ENCODE assay signal across 7 mouse cellular contexts in the genomic region with DNA sequence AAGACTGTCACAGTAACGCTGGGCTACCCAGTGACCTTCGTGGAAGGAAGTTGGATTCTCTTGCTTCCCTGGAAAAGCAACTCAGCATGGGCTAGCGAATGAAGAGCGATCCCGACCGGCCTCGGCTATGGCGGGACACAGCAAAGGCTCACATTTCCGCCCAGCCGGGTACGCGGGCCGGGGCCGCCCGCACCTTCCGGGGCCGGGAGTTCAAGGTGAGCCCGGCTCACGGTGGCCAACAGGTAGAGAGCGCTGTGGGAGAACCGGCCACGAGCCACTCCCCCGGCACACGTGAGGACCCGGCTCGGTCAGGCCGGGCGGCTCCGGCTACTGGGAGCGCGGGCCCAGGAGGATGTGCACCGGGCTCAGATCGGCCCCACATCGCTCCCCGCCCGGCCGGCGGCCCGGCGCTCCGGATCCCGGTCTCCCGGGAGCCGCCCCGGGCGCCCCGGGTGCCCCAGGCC. TPM values are rescaled to one million over a fixed set of nuclear protein-coding genes. Genes with fewer than 3 reads are reported as not detected.
DNase-seq lines count a peak whose midpoint lies in the region; ATAC-seq and TF ChIP-seq lines count a peak whose summit lies in the region.

No protein-coding gene starts in this region.

- peaks cover 14% of the 10 kb centered on the region for H3K79me3 ChIP-seq in C2C12 (ENCODE audit: low read depth)

- 2% methylated on average over 14 of the region's 47 CpGs for WGBS in embryonic facial prominence, embryonic 14.5 days
- under 1% methylated on average over 35 of the region's 47 CpGs for WGBS in hindbrain, embryonic 13.5 days
- WGBS in limb, embryonic 14.5 days: under 1% methylated on average over 30 of the region's 47 CpGs
- WGBS in midbrain, embryonic 16.5 days: under 1% methylated on average over 33 of the region's 47 CpGs

- H3K27me3 ChIP-seq in C2C12 (ENCODE audit: control insufficient read depth, insufficient read depth, insufficient read length) (no peaks in the 10 kb centered on the region), E14TG2a.4 (ENCODE audit: insufficient read depth, low read length) (no peaks in the 10 kb centered on the region)
- no peaks in the 10 kb centered on the region for H3K27me3 ChIP-seq in embryonic facial prominence, embryonic 14.5 days (replicated peaks; ENCODE audit: control insufficient read depth, insufficient read depth, low read length)
- H3K27me3 ChIP-seq in hindbrain, embryonic 13.5 days: 0 out of 2 replicates have a peak, but pooled peaks cover 12% of the 10 kb centered on the region
- H3K27me3 ChIP-seq in limb, embryonic 14.5 days (ENCODE audit: control insufficient read depth, insufficient read depth, low read length): no peaks in the 10 kb centered on the region
- no peaks in the 10 kb centered on the region; the same call in 1 of the 2 replicates for H3K27me3 ChIP-seq in midbrain, embryonic 16.5 days (ENCODE audit: control insufficient read depth, insufficient read depth, low read depth, low read length)

- peaks cover 41% of the 10 kb centered on the region for H3K79me2 ChIP-seq in C2C12 (ENCODE audit: control insufficient read depth, insufficient read depth)

- H3K4me3 ChIP-seq in C2C12 (ENCODE audit: insufficient read depth, poor library complexity, severe bottlenecking) (peak overlapping the region; percentile 51), E14TG2a.4 (replicated peaks; ENCODE audit: low read length) (peak overlapping the region; percentile 87)
- peak overlapping the region; percentile 80 for H3K4me3 ChIP-seq in embryonic facial prominence, embryonic 14.5 days (ENCODE audit: low read depth, low read length)
- H3K4me3 ChIP-seq in hindbrain, embryonic 13.5 days: peak overlapping the region; percentile 86
- H3K4me3 ChIP-seq in limb, embryonic 14.5 days (replicated peaks; ENCODE audit: low read length): peak overlapping the region; percentile 69
- peak overlapping the region; percentile 88 for H3K4me3 ChIP-seq in midbrain, embryonic 16.5 days (ENCODE audit: low read depth, low read length)

- peak overlapping the region; percentile 89 for H3ac ChIP-seq in C2C12 (ENCODE audit: control insufficient read depth, insufficient read length, low read depth)

- H3K36me3 ChIP-seq in C2C12 (ENCODE audit: control insufficient read depth, insufficient read depth) (no peaks in the 10 kb centered on the region), E14TG2a.4 (ENCODE audit: insufficient read depth, low read length) (peaks cover 6% of the 10 kb centered on the region; the same call in 1 of the 2 replicates)
- no peaks in the 10 kb centered on the region for H3K36me3 ChIP-seq in embryonic facial prominence, embryonic 14.5 days (ENCODE audit: control insufficient read depth, insufficient read depth, low read length)
- no peaks in the 10 kb centered on the region for H3K36me3 ChIP-seq in hindbrain, embryonic 13.5 days
- no peaks in the 10 kb centered on the region for H3K36me3 ChIP-seq in limb, embryonic 14.5 days (ENCODE audit: control insufficient read depth, insufficient read depth, low read length)
- no peaks in the 10 kb centered on the region for H3K36me3 ChIP-seq in midbrain, embryonic 16.5 days (ENCODE audit: control insufficient read depth, insufficient read depth, low read length)

- H3K27ac ChIP-seq in embryonic facial prominence, embryonic 14.5 days (replicated peaks; ENCODE audit: low read depth, low read length): peak overlapping the region; percentile 92
- H3K27ac ChIP-seq in hindbrain, embryonic 13.5 days: peak overlapping the region; percentile 75
- peak overlapping the region; percentile 89 for H3K27ac ChIP-seq in limb, embryonic 14.5 days (replicated peaks; ENCODE audit: low read depth, low read length)
- H3K27ac ChIP-seq in midbrain, embryonic 16.5 days (ENCODE audit: low read length): peak overlapping the region; percentile 80

- ATAC-seq in embryonic facial prominence, embryonic 14.5 days (ENCODE audit: low read depth): peak; percentile 60
- peak; percentile 70 for ATAC-seq in hindbrain, embryonic 13.5 days (ENCODE audit: low FRiP score)
- peak; percentile 6; the same call in 1 of the 2 replicates for ATAC-seq in limb, embryonic 14.5 days (ENCODE audit: low FRiP score, low read depth)
- peak; percentile 64 for ATAC-seq in midbrain, embryonic 16.5 days

- TF ChIP-seq CTCF in C2C12 (IDR thresholded peaks at IDR 0.05; ENCODE audit: control insufficient read depth, insufficient read depth, insufficient read length) (no peak), E14TG2a.4 (conservative IDR thresholded peaks at IDR 0.05; ENCODE audit: low read length) (no peak)

- peak overlapping the region; percentile 92 for H3K4me2 ChIP-seq in embryonic facial prominence, embryonic 14.5 days (ENCODE audit: low read depth, low read length)
- peak overlapping the region; percentile 96 for H3K4me2 ChIP-seq in hindbrain, embryonic 13.5 days
- H3K4me2 ChIP-seq in limb, embryonic 14.5 days (replicated peaks; ENCODE audit: low read depth, low read length, severe bottlenecking): peak overlapping the region; percentile 79
- peak overlapping the region; percentile 89 for H3K4me2 ChIP-seq in midbrain, embryonic 16.5 days (ENCODE audit: low read length)

- peaks cover 77% of the 10 kb centered on the region for H3K4me1 ChIP-seq in E14TG2a.4 (replicated peaks; ENCODE audit: low read depth, low read length)
- peaks cover 39% of the 10 kb centered on the region for H3K4me1 ChIP-seq in embryonic facial prominence, embryonic 14.5 days (ENCODE audit: control insufficient read depth, insufficient read depth, low read length)
- peaks cover 53% of the 10 kb centered on the region for H3K4me1 ChIP-seq in hindbrain, embryonic 13.5 days (replicated peaks)
- peaks cover 16% of the 10 kb centered on the region for H3K4me1 ChIP-seq in limb, embryonic 14.5 days (ENCODE audit: control insufficient read depth, insufficient read depth, low read length)
- H3K4me1 ChIP-seq in midbrain, embryonic 16.5 days (ENCODE audit: control insufficient read depth, insufficient read depth, low read length): peaks cover 45% of the 10 kb centered on the region

- no peak for TF ChIP-seq POLR2A in limb, embryonic 14.5 days (IDR thresholded peaks at IDR 0.05; ENCODE audit: borderline replicate concordance, extremely low read depth, insufficient read depth, insufficient read length)

- peaks cover 5% of the 10 kb centered on the region; the same call in 1 of the 2 replicates for H3K9me3 ChIP-seq in E14TG2a.4 (ENCODE audit: low read length)
- H3K9me3 ChIP-seq in embryonic facial prominence, embryonic 14.5 days (ENCODE audit: control insufficient read depth, low read length): no peaks in the 10 kb centered on the region
- H3K9me3 ChIP-seq in hindbrain, embryonic 13.5 days: no peaks in the 10 kb centered on the region
- H3K9me3 ChIP-seq in limb, embryonic 14.5 days (ENCODE audit: control insufficient read depth, low read length): no peaks in the 10 kb centered on the region
- no peaks in the 10 kb centered on the region for H3K9me3 ChIP-seq in midbrain, embryonic 16.5 days (replicated peaks; ENCODE audit: control insufficient read depth, low read length, poor library complexity, severe bottlenecking)

- peak overlapping the region; percentile 93 for H3K9ac ChIP-seq in embryonic facial prominence, embryonic 14.5 days (ENCODE audit: low read depth, low read length)
- peak overlapping the region; percentile 91 for H3K9ac ChIP-seq in hindbrain, embryonic 13.5 days
- peak overlapping the region; percentile 87 for H3K9ac ChIP-seq in limb, embryonic 14.5 days (ENCODE audit: low read depth, low read length, severe bottlenecking)
- H3K9ac ChIP-seq in midbrain, embryonic 16.5 days (ENCODE audit: low read depth, low read length): peak overlapping the region; percentile 98

- DNase-seq in embryonic facial prominence, embryonic 14.5 days (ENCODE audit: low spot score): no peak
- no peak for DNase-seq in limb, embryonic 14.5 days (ENCODE audit: low spot score)
- DNase-seq in urinary bladder, postnatal 25 days (ENCODE audit: low spot score): peak; percentile 55

TF ChIP-seq in C2C12, 6 proteins besides CTCF, POLR2A, EP300 and RAD21:
- no peak for TF ChIP-seq MAX (IDR thresholded peaks at IDR 0.05)
- TF ChIP-seq MYOD1 (IDR thresholded peaks at IDR 0.05; ENCODE audit: control insufficient read depth, insufficient read length, low read depth): no peak
- TF ChIP-seq MYOG (IDR thresholded peaks at IDR 0.05; ENCODE audit: control insufficient read depth, extremely low read depth, insufficient read length): no peak
- no peak for TF ChIP-seq USF1 (IDR thresholded peaks at IDR 0.05; ENCODE audit: low read depth)
- TF ChIP-seq CEBPB (IDR thresholded peaks at IDR 0.05; ENCODE audit: low read depth): no peak
- TF ChIP-seq FOSL1 (IDR thresholded peaks at IDR 0.05; ENCODE audit: insufficient read depth, low read length, poor library complexity, severe bottlenecking): no peak
TF ChIP-seq in C2C12: peak in this region for 0.

RNA-seq across cellular contexts. Expression of a gene that starts 0.5 kb away (rescaled TPM):
- 42.8 TPM for polyA plus RNA-seq in C2C12 (2012; fragmentation: generic; extraction: Trizol)
- 9.7 and 10.2 TPM in 2 replicates for polyA plus RNA-seq in embryonic facial prominence, embryonic 14.5 days (2014; fragmentation: Nextera tagmentation; extraction: Ambion mirVana)
- polyA plus RNA-seq in hindbrain, embryonic 13.5 days (2015; fragmentation: Nextera tagmentation; extraction: Ambion mirVana): 2.1 and 2.4 TPM in 2 replicates
- polyA plus RNA-seq in limb, embryonic 14.5 days (2012; rRNA removed): 44.5 and 46.1 TPM in 2 replicates
- 10.7 and 11.5 TPM in 2 replicates for polyA plus RNA-seq in limb, embryonic 14.5 days (2014; fragmentation: Nextera tagmentation; extraction: Ambion mirVana)
- 2.6 and 2.9 TPM in 2 replicates for polyA plus RNA-seq in midbrain, embryonic 16.5 days (2015; fragmentation: Nextera tagmentation; extraction: Ambion mirVana)

Comparison
In these comparisons a context has a peak if more than half of its experiments do, and no peak if none do; other contexts are left out.
1. ATAC-seq: peak in every context shown above with its lines; median percentile 70 in hindbrain, embryonic 13.5 days; 64 in midbrain, embryonic 16.5 days; 60 in embryonic facial prominence, embryonic 14.5 days; 6 in limb, embryonic 14.5 days.